Mouse (Mus musculus): ENCODE results near the gene 1600002K03Rik.
A peak's percentile ranks its signal among the peaks of the same experiment; 100 is the strongest.

DNA sequence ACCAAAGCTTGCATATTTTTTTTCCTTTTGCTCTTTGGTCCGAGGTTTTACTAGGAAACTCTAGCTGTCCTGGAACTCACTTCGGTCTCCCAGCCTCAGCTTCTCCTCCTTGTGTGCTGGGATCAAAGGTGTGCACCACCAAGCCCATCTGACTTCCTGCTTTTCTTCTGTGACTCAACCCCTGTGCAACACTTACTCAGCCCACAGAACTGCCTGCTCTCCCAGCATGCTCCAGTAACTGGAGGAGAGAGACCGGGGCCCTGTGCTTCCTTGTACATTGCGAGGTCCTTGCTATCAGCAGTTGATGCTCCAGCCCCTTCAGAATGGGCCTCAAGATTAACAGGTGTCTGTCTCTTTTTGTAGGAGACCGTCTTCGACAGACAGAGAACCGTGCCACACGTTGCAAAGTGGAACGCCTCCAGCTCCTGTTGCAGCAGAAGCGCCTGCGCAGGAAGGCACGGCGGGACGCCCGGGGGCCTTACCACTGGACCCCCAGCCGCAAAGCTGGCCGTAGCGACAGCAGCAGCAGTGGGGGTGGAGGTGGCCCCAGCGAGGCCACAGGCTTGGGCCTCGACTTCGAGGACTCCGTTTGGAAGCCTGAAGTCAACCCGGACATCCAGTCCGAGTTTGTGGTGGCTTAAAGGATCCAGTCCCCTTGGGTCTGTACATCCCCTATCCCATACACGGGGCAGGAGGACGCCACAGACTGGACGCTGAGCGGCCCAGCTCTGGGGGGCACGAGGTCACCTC, 16.6 kb upstream of the 1600002K03Rik start:
- TF ChIP-seq POLR2A (IDR thresholded peaks at IDR 0.05; ENCODE audit: borderline replicate concordance, control insufficient read depth, low read depth, low read length) (0 out of 2 replicates have a peak, but pooled peaks have one; percentile 12), CTCF (IDR thresholded peaks at IDR 0.05; ENCODE audit: control insufficient read depth, insufficient read depth, low read length) (no peak)
